Mouse (Mus musculus) heart, adult 11 months (tissue): ENCODE results near the gene Hspa2.

Experiments
- DNase-seq: peaks from one replicate; pipeline ENCODE4 v3.0.0; 2022

Hspa2 gene

GRCm38 (mm10) chr12:76403886-76404537, at the start of gene Hspa2:
Gene Hspa2 (plus strand): TSS chr12:76404176.
- DNase-seq, result peak; percentile 100

DNA sequence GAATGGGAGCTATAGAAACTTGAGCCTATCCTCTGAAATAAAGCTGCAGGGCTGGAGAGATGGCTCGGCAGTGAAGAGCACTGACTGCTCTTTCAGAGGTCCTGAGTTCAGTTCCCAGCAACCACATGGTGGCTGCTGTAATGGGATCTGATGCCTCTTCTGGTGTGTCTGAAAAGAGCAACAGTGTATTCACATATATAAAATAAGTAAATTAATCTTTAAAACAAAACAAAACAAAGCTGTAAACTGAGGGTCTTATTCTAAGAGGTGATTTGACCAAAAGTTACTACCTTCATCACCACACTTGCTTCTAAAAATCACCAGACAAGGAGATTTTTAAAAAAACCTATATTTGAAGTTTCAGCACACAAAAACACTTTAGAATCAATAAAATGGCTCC, 43.1 kb upstream of the Hspa2 start:
- no peak for DNase-seq

DNA sequence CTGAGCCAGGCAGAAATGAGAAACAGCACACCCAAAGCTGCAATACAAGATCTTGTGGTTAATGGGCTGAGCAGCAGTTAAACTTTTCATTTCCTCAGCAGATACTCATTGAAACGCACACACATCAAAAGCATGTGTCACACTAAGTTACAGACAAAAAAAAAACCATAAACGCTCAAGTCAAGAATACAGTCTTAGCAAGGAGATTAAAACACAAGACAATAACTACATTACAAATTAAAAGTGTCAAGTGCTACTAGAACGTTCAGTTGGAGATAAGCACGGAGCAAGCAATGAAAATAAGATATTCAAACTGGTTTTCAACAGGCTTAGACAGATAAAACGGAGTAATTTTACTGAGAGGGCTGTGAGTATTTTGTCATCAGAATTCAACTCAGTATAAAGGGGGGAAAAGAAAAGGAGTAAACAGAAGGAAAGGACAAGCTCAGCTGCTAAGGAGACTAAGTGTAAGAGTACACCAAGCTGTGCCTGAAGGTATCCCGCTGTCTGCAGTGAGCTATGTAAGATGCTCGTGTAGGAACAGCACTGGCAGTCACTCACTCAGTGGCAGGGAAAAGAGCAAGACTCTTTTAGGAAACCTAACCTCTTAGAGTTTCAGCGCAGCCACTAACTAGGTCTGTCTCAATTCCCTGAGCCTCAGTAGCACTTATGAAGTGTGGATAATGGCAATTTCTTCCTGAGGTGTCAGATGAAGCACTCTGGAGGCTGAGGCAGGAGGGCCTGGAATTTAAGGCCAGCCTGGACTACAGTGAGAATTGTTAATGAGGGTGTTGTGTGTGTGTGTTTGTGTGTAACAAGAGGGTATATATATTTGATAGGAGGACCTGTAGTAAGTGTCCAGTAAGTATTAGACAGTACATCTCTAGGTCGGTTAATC, 42.3 kb upstream of the Hspa2 start:
- no peak for DNase-seq

GRCm38 (mm10) chr12:76362303-76362676, 41.7 kb upstream of the Hspa2 start:
- DNase-seq, result no peak

- no peak for DNase-seq
These were observed 37.7 kb upstream of the Hspa2 start for GRCm38 (mm10) chr12:76366276-76366675.

- peak; percentile 94 for DNase-seq
These were observed 36.6 kb upstream of the Hspa2 start for GRCm38 (mm10) chr12:76367096-76367995.

- no peak for DNase-seq
These were observed 35.7 kb upstream of the Hspa2 start for GRCm38 (mm10) chr12:76368201-76368789.

DNA sequence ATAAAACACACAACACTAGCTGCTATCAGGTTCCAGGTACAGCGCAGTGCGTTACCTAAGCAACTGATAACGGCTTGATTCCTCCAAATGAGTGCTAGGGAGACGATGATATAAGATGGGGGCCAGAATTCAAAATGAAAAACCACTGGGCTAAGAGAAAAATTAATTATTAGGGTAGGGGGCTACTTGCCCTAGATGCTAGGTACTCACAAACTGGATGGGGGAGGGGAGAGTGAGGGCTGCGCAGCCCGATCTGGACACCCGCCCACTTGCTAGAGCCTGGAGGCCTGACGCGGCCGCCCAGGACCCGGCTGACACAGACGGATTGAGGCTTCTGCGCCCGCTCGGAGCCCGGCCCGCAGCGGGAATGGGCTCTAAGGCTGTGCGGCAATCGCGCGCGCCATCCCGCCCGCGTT, 35.2 kb upstream of the Hspa2 start:
- no peak for DNase-seq

GRCm38 (mm10) chr12:76369206-76369977, 34.6 kb upstream of the Hspa2 start, which contains the start of gene Zbtb25:
Gene Zbtb25 (minus strand): TSS chr12:76369602.
- peak; percentile 99 for DNase-seq

DNA sequence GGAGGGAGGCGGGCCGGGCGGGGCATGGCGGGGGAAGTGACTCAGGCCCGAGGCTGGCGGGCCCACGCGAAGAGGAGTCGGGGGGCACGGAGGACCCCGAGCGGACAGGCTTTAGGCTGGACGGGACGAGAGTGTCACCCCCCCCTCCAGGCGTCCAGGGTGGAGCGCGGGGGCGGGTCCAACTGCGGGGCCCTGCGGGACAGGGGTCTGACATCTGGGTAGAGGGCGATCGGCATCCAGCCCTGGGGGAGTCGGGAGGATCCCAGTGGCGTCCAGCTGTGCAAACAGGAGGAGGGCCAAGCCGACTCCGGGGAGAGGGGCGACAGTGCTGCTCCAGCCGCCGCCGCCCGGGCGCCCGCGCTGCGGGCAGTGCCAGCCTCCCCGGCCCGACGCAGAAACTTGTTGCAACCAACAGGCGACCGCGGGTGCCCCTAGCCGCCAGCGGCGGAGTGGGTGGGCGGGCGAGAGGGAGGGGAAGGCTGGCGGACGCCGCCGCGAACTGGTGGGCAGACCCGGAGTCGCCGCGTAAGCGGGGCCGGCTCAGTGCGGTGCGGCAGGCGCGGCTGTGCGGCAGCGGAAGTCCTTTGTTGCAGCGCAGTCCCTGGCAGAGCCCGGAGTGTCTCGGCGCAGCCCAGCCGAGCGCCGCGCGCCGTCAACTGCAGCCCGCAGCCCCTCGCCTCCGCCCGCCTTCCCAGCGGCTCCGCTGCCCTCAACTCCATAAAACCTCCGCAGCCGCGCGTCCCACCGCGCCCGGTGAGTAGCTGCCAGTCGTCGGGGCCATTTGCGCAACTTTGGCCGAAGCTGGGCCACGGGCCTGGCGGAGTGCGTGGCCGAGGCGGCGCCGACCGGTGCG, 33.8 kb upstream of the Hspa2 start, which contains the start of gene Zbtb1:
Zbtb1 (plus strand) TSS at position 289 of the 853 bp plus-strand sequence.
- DNase-seq, result peak; percentile 99

- peak; percentile 99 for DNase-seq
These were observed 33.0 kb upstream of the Hspa2 start for GRCm38 (mm10) chr12:76370831-76371571.

DNA sequence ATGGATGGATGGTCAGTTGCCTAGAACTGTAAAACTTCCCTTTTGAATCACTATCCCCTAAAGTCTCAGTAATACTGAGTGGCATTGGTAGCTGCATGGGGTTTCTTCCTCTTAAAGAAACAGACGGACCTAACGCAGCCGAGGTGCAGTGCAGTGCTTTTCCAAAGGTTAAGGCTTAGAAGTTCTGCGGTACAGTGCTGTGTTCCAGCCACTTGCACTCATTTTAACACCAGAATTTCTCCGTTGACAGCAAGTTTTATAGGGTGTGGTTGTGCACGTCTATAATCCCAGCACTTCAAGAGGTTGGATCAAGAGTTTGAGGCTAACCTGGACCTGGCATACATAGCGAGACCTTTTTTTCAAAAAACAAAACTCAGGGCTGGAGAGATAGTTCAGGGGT, 31.9 kb upstream of the Hspa2 start:
- DNase-seq, result no peak

DNA sequence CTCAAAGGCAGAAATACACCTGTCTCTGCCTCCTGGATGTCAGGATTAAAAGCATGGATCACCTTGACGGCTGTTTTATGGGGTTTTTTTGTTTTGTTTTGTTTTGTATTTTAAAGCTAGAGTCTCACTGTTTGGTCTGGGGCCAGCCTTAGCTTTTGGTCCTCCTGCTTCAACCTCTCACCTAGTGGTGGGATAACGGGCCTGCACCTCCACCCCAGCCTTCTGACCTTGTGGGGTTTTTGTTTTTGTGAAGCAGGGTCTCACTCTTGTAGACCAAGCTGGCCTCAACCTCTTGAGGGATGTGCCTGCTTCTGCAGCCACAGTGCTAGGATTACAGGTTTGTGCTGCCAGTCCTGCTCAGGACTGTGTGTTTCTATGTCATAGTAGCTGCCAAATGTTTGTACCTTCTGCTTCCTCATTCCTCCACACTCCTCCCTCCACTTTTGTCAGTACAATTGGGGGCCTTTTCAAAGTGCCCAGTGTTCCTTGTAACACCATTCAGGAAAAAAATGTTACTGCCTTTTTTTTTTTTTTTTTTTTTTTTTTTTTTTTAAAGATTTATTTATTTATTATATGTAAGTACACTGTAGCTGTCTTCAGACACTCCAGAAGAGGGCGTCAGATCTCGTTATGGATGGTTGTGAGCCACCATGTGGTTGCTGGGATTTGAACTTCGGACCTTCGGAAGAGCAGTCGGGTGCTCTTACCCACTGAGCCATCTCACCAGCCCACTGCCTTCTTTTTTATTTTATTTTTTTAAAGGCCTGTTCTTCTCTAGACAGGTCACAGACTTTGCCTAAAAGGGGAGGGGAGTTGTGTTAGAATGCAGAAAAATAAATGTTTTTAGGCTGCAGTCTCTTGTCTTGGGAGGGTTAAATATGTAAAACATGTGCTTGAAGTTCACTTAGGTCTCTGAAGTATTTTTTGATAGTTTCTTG, 30.8 kb upstream of the Hspa2 start:
- no peak for DNase-seq

DNA sequence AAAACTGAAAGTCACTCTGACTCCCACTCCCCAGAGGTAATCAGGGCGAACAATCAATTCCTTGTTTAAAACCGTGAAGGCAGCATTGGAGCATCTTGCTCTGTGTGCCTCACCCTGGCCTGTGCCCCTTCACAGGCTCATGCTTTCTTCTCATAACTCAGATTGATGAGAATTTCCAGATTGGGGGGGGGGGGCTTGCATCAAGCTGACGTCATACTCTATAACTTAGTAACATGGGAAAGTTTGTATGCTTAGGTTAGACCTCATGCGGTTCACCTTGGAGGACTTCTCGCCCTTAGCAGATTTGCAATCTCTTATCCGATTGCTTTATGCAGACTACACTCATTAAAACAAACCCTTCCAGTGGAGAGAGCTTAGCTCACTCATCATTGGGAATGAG, 30.0 kb upstream of the Hspa2 start:
- DNase-seq, result no peak

GRCm38 (mm10) chr12:76374911-76375310, 29.1 kb upstream of the Hspa2 start:
- DNase-seq, result no peak

GRCm38 (mm10) chr12:76375506-76375905, 28.5 kb upstream of the Hspa2 start:
- no peak for DNase-seq

GRCm38 (mm10) chr12:76376649-76377048, 27.3 kb upstream of the Hspa2 start:
- no peak for DNase-seq

- DNase-seq, result no peak
These were observed 26.9 kb upstream of the Hspa2 start for GRCm38 (mm10) chr12:76377059-76377458.

GRCm38 (mm10) chr12:76377726-76378125, 26.2 kb upstream of the Hspa2 start:
- no peak for DNase-seq
